Mouse (Mus musculus) neural tube, embryonic 15.5 days (tissue): ENCODE data around the gene Usp7. TPM values are rescaled to one million over a fixed set of nuclear protein-coding genes. Genes with fewer than 3 reads are reported as not detected.
"Not testable (repeated sequence)": the region's sequence is repeated elsewhere in the genome, so short reads cannot be mapped to it uniquely, and the experiment has no call there.

Experiments used
- ATAC-seq: fragments of 200-750 bp; cut with Nextera tagmentation; 2 replicates; pipeline ENCODE4 v1.8.0; 2017; ENCODE audit warnings: mild to moderate bottlenecking, moderate TSS enrichment, moderate library complexity; ENCODE audit not compliant: low FRiP score
- H3K27ac ChIP-seq: fragments of 300-500 bp; sonication (generic); replicated peaks from 2 replicates; pipeline ENCODE4 v1.5.1; 2015; ENCODE audit warnings: mild to moderate bottlenecking, inconsistent platforms
- H3K27me3 ChIP-seq: fragments of 300-500 bp; sonication (generic); replicated peaks from 2 replicates; pipeline ENCODE4 v1.6.1; 2015; ENCODE audit warnings: inconsistent platforms
- H3K36me3 ChIP-seq: fragments of 300-500 bp; sonication (generic); 2 replicates; pipeline ENCODE4 v1.6.1; 2015; ENCODE audit warnings: inconsistent platforms
- H3K4me1 ChIP-seq: fragments of 300-500 bp; sonication (generic); 2 replicates; pipeline ENCODE4 v1.6.1; 2015; ENCODE audit warnings: inconsistent platforms
- H3K4me2 ChIP-seq: fragments of 300-500 bp; sonication (generic); 2 replicates; pipeline ENCODE4 v1.6.1; 2015; ENCODE audit warnings: inconsistent platforms, mild to moderate bottlenecking, moderate library complexity
- H3K4me3 ChIP-seq: fragments of 300-500 bp; sonication (generic); replicated peaks from 2 replicates; pipeline ENCODE4 v1.5.1; 2015; ENCODE audit warnings: mild to moderate bottlenecking, inconsistent platforms
- H3K9ac ChIP-seq: fragments of 300-500 bp; sonication (generic); replicated peaks from 2 replicates; pipeline ENCODE4 v1.6.1; 2015; ENCODE audit warnings: mild to moderate bottlenecking, inconsistent platforms
- H3K9me3 ChIP-seq: fragments of 300-500 bp; sonication (generic); replicated peaks from 2 replicates; pipeline ENCODE4 v1.6.1; 2016; ENCODE audit warnings: inconsistent platforms
- WGBS: fragments of 180-500 bp; shearing (Covaris S2); methylation state at CpG from one replicate; pipeline ENCODE4 v1.1.7; 2015; ENCODE audit warnings: mixed read lengths; 5-methylcytosine and 5-hydroxymethylcytosine counted together
- polyA plus RNA-seq: library from polyadenylated mRNA; unstranded; fragments of >200 nt; fragmentation: Nextera tagmentation; extraction: Ambion mirVana; gene quantifications from 2 replicates; pipeline ENCODE4 v1.2.1, GENCODE M21; 2015

The Usp7 gene
- polyA plus RNA-seq, 1 experiment from 2014 or later = 27.8 TPM

GRCm38 (mm10) chr16:8733624-8734023 is 58.5 kb downstream of the Usp7 start:
- Histone ChIP-seq H3K9ac (no peak overlapping the region), H3K27ac (no peak overlapping the region), H3K27me3 (no peaks in the 10 kb centered on the region), H3K4me1 (peaks cover 64% of the 10 kb centered on the region), H3K4me3 (no peak overlapping the region), H3K9me3 (no peaks in the 10 kb centered on the region), H3K4me2 (no peak overlapping the region), H3K36me3 (no peaks in the 10 kb centered on the region)
- 92% methylated on average over 4 of the region's 4 CpGs for WGBS
- ATAC-seq = no peak

DNA sequence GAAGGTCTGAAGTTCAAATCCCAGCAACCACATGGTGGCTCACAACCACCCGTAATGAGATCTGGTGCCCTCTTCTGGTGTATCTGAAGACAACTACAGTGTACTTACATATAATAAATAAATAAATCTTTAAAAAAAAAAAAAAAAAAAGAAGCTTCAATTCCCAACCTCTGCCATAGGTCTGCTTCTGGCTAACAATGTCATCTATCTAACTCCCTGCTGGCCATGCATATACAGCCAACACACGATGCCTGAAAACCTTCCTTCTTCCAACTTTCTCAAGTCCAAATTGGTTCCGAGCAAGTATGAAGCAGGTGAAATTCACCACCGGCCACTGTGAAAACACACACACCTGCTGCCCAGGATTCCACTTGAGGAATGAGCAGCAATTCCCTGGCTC is 59.7 kb downstream of the Usp7 start:
- 83% methylated on average over 4 of the region's 4 CpGs for WGBS
- not testable (repeated sequence) for H3K27ac ChIP-seq, H3K27me3 ChIP-seq, H3K9ac ChIP-seq, H3K4me2 ChIP-seq, H3K4me3 ChIP-seq, H3K36me3 ChIP-seq, ATAC-seq, H3K9me3 ChIP-seq
- H3K4me1 ChIP-seq = peaks cover 66% of the 10 kb centered on the region

DNA sequence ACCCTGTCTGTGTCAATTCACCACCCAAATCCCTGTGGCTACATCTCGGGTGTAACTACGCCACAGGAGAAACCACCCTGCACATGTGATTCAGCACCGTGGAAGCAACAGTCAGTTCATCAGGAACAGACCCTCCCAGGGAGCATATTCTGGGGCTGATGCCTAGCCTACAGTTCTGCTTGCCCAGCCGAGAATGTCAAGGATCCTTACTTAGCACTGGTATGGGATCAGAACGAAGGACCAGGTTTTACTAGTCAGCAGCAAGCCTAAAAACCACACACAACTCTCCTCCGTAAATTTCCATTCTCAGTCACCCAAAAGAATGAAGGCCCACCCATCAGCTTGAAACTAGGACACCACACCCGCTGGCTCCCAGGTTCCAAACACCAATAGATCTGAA is 60.5 kb downstream of the Usp7 start:
- peaks cover 58% of the 10 kb centered on the region for H3K4me1 ChIP-seq
- no peak overlapping the region for H3K9ac ChIP-seq
- H3K27ac ChIP-seq = no peak overlapping the region
- no peaks in the 10 kb centered on the region for H3K36me3 ChIP-seq
- H3K27me3 ChIP-seq = no peaks in the 10 kb centered on the region
- ATAC-seq = no peak
- no peak overlapping the region for H3K4me2 ChIP-seq
- H3K4me3 ChIP-seq = no peak overlapping the region
- no peaks in the 10 kb centered on the region for H3K9me3 ChIP-seq
- 90% methylated on average over 7 of the region's 7 CpGs for WGBS

DNA sequence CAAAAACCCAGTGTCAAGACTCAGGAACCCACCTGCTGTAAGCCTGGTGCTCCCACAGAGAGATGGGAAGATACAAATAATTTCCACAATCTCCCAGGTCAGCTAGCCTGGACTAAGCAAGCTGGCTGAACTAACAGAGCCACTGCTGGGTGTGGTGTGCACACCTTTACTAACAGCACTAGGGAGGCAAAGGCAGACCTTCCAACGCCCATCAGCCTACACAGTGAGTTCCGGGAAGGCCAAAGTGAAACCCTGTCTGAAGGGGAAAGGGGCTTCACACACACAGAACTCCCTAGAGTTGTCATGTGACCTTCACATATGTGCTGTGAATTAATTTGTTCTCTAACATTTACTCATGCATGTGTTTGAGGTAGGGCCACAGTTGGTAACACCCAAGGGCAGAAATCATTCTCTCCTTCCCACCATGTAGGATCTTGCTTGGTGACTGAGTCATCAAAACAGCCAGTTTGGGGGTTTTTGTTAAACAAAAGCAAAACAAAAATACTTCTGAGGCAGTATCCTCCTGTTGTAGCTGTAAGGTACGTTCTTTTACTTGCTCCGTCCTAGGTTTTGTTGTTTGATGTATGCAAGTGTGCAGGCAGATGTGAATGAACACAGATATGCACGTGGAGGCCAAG is 63.9 kb downstream of the Usp7 start:
- 89% methylated on average over 5 of the region's 5 CpGs for WGBS

GRCm38 (mm10) chr16:8725807-8726206 is 66.3 kb downstream of the Usp7 start:
- H3K4me2 ChIP-seq = no peak overlapping the region
- no peak for ATAC-seq
- peaks cover 21% of the 10 kb centered on the region for H3K4me1 ChIP-seq
- no peak overlapping the region for H3K4me3 ChIP-seq
- H3K9me3 ChIP-seq = no peaks in the 10 kb centered on the region
- H3K27me3 ChIP-seq = no peaks in the 10 kb centered on the region
- no peak overlapping the region for H3K27ac ChIP-seq
- 88% methylated on average over 2 of the region's 2 CpGs for WGBS
- no peak overlapping the region for H3K9ac ChIP-seq
- H3K36me3 ChIP-seq = no peaks in the 10 kb centered on the region

More for the DNA sequence above, 63.9 kb downstream of the Usp7 start:
- Histone ChIP-seq H3K9me3 (no peaks in the 10 kb centered on the region), H3K4me3 (no peak overlapping the region), H3K9ac (no peak overlapping the region), H3K27me3 (no peaks in the 10 kb centered on the region), H3K4me2 (no peak overlapping the region), H3K36me3 (no peaks in the 10 kb centered on the region), H3K27ac (no peak overlapping the region), H3K4me1 (peaks cover 33% of the 10 kb centered on the region)
- ATAC-seq = no peak

GRCm38 (mm10) chr16:8724031-8724430 is 68.1 kb downstream of the Usp7 start:
- Histone ChIP-seq H3K36me3 (no peaks in the 10 kb centered on the region), H3K4me2 (no peak overlapping the region), H3K27ac (no peak overlapping the region), H3K4me3 (no peak overlapping the region), H3K27me3 (no peaks in the 10 kb centered on the region), H3K9me3 (no peaks in the 10 kb centered on the region), H3K4me1 (peaks cover 19% of the 10 kb centered on the region), H3K9ac (no peak overlapping the region)
- no peak for ATAC-seq
- 84% methylated on average over 3 of the region's 3 CpGs for WGBS

DNA sequence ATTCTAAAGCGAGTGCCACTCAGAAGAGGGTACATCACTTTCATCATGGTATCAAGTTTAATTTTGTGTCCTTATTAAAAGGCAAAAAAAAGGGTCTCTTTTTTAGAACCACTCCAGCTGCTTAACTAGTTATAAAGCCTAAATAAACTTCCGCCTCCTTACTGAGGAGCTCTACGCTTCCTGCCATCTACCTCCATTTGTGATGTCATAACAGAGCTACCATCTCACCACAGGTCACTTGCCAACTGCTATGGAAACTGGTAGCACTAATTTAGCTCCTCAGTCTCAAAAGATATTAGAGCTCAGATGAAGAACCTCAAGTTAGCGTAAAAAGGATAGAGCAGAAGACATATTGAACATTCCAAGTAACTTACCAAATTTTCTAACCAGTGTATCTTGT is 71.7 kb downstream of the Usp7 start:
- no peak for ATAC-seq
- H3K27ac ChIP-seq = no peak overlapping the region
- no peaks in the 10 kb centered on the region for H3K9me3 ChIP-seq
- 90% methylated on average over 4 of the region's 4 CpGs for WGBS
- no peak overlapping the region for H3K4me3 ChIP-seq
- H3K4me1 ChIP-seq = peaks cover 26% of the 10 kb centered on the region
- H3K27me3 ChIP-seq = no peaks in the 10 kb centered on the region
- peaks cover 8% of the 10 kb centered on the region for H3K36me3 ChIP-seq
- H3K9ac ChIP-seq = no peak overlapping the region
- H3K4me2 ChIP-seq = no peak overlapping the region

DNA sequence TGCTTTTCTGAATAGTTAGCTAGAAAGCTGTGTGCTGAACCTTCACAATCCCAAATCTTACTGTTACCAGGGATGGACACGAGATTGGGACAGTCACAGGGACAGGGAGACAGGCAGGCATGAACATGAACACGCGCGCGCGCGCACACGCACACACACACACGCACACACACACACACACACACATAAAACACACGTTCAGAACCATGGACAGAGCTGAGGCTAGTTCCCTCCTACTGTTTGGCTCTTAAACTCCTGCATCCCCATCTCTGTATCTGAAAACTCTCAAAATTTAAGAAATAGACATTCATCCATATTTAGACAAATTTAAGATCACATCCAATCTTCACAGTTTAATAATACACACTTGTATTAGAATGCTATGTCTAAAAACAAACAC is 74.4 kb downstream of the Usp7 start:
- no peak overlapping the region for H3K4me2 ChIP-seq
- H3K4me3 ChIP-seq = no peak overlapping the region
- peaks cover 24% of the 10 kb centered on the region for H3K4me1 ChIP-seq
- peaks cover 30% of the 10 kb centered on the region for H3K36me3 ChIP-seq
- H3K9me3 ChIP-seq = no peaks in the 10 kb centered on the region
- no peak overlapping the region for H3K9ac ChIP-seq
- WGBS = 95% methylated on average over 10 of the region's 10 CpGs
- ATAC-seq = no peak
- no peak overlapping the region for H3K27ac ChIP-seq
- H3K27me3 ChIP-seq = no peaks in the 10 kb centered on the region

DNA sequence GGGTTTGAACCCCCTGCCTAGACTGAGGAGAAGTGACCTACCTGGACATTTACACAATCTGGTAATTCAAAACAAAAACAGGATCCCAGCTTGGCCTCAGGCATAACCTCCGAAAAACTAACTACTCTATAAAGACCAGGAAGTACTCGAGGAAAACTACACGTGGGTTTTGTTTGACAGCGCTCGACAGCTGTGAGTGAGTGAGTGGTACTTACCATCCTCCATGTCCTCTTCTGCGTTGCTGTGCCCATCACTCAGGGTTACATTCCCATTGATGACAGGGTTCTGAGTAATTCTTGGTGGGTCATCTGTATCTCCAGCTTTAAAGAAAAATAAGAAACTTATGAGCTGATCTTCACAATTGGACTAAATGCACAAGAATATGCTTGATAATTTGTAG is 75.8 kb downstream of the Usp7 start:
- Histone ChIP-seq H3K36me3 (peaks cover 43% of the 10 kb centered on the region), H3K4me1 (peaks cover 38% of the 10 kb centered on the region), H3K4me2 (no peak overlapping the region), H3K9ac (no peak overlapping the region), H3K4me3 (no peak overlapping the region), H3K27me3 (no peaks in the 10 kb centered on the region), H3K9me3 (no peaks in the 10 kb centered on the region), H3K27ac (no peak overlapping the region)
- WGBS = 83% methylated on average over 6 of the region's 6 CpGs
- no peak for ATAC-seq

GRCm38 (mm10) chr16:8715513-8716080 is 76.5 kb downstream of the Usp7 start:
- Histone ChIP-seq H3K4me3 (no peak overlapping the region), H3K9ac (no peak overlapping the region), H3K36me3 (peaks cover 49% of the 10 kb centered on the region), H3K4me1 (peaks cover 38% of the 10 kb centered on the region), H3K9me3 (no peaks in the 10 kb centered on the region), H3K4me2 (no peak overlapping the region), H3K27ac (no peak overlapping the region), H3K27me3 (no peaks in the 10 kb centered on the region)
- no peak for ATAC-seq
- 67% methylated on average over 10 of the region's 10 CpGs for WGBS

- H3K9ac ChIP-seq = no peak overlapping the region
- ATAC-seq = no peak
- no peaks in the 10 kb centered on the region for H3K27me3 ChIP-seq
- H3K36me3 ChIP-seq = peaks cover 56% of the 10 kb centered on the region
- no peak overlapping the region for H3K4me2 ChIP-seq
- no peak overlapping the region for H3K27ac ChIP-seq
- no peak overlapping the region for H3K4me3 ChIP-seq
- 91% methylated on average over 5 of the region's 5 CpGs for WGBS
- H3K4me1 ChIP-seq = peaks cover 36% of the 10 kb centered on the region
- H3K9me3 ChIP-seq = no peaks in the 10 kb centered on the region
These were observed 77.3 kb downstream of the Usp7 start for GRCm38 (mm10) chr16:8714851-8715250.

DNA sequence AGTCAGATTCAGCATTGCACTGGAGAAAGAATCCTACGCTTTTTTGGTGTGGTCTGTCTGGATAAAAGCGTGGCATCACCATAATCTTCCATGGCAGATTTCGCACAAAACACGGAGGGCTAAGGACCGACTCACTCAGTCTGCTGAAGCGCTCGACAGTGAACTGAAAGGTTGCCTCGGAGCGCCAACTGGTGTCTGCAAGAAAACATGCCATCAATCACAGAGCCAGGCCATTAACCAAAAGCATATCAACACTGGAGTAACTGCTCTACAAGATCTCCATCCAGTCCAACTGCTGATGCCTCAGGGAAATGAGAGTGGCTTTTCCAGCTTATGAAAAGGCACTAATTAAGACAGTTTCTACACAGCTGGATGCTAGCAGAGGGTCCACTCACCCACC is 80.1 kb downstream of the Usp7 start:
- Histone ChIP-seq H3K4me2 (no peak overlapping the region), H3K9ac (no peak overlapping the region), H3K4me1 (peaks cover 19% of the 10 kb centered on the region), H3K36me3 (peaks cover 85% of the 10 kb centered on the region), H3K27me3 (no peaks in the 10 kb centered on the region), H3K9me3 (no peaks in the 10 kb centered on the region), H3K27ac (no peak overlapping the region; the same call in 1 of the 2 replicates), H3K4me3 (no peak overlapping the region)
- ATAC-seq = no peak
- 35% methylated on average over 9 of the region's 9 CpGs for WGBS
